Mouse (Mus musculus) bone marrow macrophage, adult 2 months (primary cell): Measurements from ENCODE around the gene Mpp1.

Source experiments
- CTCF ChIP-seq: IDR thresholded peaks from 2 replicates; pipeline ENCODE4 v1.5.1; 2012; ENCODE audit warnings: low read depth, mild to moderate bottlenecking, low read length, moderate library complexity
- POLR2A ChIP-seq: IDR thresholded peaks from 2 replicates; pipeline ENCODE4 v1.6.1; 2012; ENCODE audit warnings: mild to moderate bottlenecking, low read depth, low read length, borderline replicate concordance

GRCm38 (mm10) chrX:75129474-75129873 is 1.3 kb downstream of the Mpp1 start:
- no peak for TF ChIP-seq CTCF
- no peak for TF ChIP-seq POLR2A
